Mouse (Mus musculus) cortical plate, adult 2 months (tissue): ENCODE data around the gene Hsf5.

Experiments
- CTCF ChIP-seq: fragments of 200-500 bp; IDR thresholded peaks from 2 replicates; pipeline ENCODE4 v1.5.1; 2011; ENCODE audit warnings: mild to moderate bottlenecking, control low read depth, low read length; ENCODE audit not compliant: insufficient read depth; ENCODE audit errors: extremely low read depth
- POLR2A ChIP-seq: fragments of 200-500 bp; IDR thresholded peaks from 2 replicates; pipeline ENCODE4 v1.6.1; 2011; ENCODE audit warnings: mild to moderate bottlenecking, low read length, control low read depth; ENCODE audit not compliant: insufficient read depth; ENCODE audit errors: extremely low read depth

DNA sequence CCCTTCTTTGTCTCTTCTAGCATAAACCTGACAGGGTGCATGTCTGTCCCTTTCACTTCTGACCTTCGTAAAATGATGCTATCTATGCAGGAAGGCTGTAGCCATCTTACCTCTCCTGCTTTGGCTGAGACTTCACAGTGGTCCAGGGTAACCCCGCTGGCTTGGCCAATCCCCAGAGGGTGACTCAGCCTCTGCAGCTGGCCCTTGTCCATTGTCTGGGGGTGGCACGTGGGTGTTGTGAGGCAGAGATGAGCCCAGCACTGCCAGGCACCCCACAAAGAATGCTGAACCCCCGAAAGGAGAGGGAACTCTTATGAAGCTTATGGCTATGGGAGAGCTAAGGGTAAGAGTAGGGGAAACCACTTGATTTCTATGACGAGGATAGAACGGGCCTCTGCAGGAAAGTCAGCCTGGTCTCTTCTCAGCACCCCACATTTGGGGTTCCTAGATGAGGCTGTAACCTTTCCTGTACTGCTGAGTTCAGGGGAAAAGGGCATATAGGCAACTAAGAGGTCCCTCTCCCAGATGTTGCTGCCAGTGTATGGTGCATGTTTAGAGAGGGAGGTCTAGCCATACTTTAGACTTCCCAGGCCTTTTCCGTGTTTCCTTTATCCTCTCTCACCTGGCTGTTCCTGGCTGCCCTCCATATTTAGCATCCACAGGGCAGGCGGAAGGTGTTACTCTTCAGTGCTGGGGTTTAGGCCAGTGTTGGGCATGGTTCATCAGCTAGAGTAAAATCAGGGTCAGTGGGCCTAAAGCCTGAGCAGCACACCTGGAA, 34.8 kb upstream of the Hsf5 start:
- TF ChIP-seq POLR2A (0 out of 2 replicates have a peak, but pooled peaks have one; percentile 29), CTCF (no peak)
